Mouse (Mus musculus): Measurements from ENCODE around the gene Mfap2. TPM values are rescaled to one million over a fixed set of nuclear protein-coding genes. Genes with fewer than 3 reads are reported as not detected.
A peak's percentile ranks its signal among the peaks of the same experiment; 100 is the strongest.

The Mfap2 gene
- polyA plus RNA-seq, 1 experiment = 200 TPM

- Histone ChIP-seq H3K27ac (ENCODE audit: insufficient read depth, low read length) (no peak overlapping the region), H3K4me3 (ENCODE audit: insufficient read depth, low read length) (no peak overlapping the region), H3K4me1 (ENCODE audit: control insufficient read depth, insufficient read depth, low read length) (no peaks in the 10 kb centered on the region)
- TF ChIP-seq CTCF (IDR thresholded peaks at IDR 0.05; ENCODE audit: borderline replicate concordance, insufficient read depth, low read length) (no peak), POLR2A (IDR thresholded peaks at IDR 0.05; ENCODE audit: low read depth, low read length) (no peak)
Measured at GRCm38 (mm10) chr4:141020220-141020619, 10.0 kb downstream of the Mfap2 start.

DNA sequence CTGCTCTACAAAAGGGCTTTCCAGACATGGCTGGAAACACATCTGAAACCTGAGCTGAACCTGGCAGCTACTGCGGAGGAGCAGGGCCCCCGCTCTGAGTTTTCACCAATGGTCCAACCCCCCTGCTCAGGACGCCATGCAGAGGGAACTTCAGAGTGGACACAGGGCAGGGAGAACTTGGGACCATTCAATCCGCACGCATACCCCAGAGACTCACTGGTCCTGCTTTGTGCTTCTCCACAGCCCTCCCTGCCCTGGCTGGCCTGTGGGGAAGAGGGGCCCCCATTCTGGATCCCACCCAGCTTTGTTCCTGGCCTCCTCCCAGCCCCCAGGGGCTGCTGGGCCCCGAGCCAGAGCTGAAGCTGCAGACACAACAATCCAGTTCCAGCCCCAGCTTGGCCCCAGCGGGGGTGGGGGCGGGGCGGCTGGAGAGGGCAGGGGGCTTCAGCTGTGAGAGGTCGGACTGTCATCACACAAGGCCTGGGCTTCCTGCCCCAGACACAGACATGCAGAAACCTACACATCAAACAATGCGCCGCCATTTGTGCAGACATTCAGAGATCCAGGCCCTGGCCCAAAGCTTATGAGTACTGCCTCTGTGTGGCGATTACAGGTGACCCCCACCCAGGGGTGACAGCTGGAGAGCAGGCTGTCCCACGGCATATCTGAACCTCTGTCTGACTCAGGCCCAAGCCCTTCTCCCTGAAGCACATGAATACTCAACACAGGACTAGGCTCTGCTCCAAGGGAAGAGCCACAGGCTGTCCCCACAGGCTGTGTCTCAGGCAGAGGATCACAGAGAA, 10.8 kb downstream of the Mfap2 start:
- H3K4me1 ChIP-seq (ENCODE audit: control insufficient read depth, insufficient read depth, low read length) = no peaks in the 10 kb centered on the region
- TF ChIP-seq POLR2A (IDR thresholded peaks at IDR 0.05; ENCODE audit: low read depth, low read length) = no peak
- TF ChIP-seq CTCF (IDR thresholded peaks at IDR 0.05; ENCODE audit: borderline replicate concordance, insufficient read depth, low read length) = no peak
- no peak overlapping the region for H3K27ac ChIP-seq (ENCODE audit: insufficient read depth, low read length)
- H3K4me3 ChIP-seq (ENCODE audit: insufficient read depth, low read length) = no peak overlapping the region

GRCm38 (mm10) chr4:141021614-141021929, 11.4 kb downstream of the Mfap2 start:
- Histone ChIP-seq H3K4me3 (ENCODE audit: insufficient read depth, low read length) (no peak overlapping the region), H3K4me1 (ENCODE audit: control insufficient read depth, insufficient read depth, low read length) (no peaks in the 10 kb centered on the region), H3K27ac (ENCODE audit: insufficient read depth, low read length) (no peak overlapping the region)
- TF ChIP-seq CTCF (IDR thresholded peaks at IDR 0.05; ENCODE audit: borderline replicate concordance, insufficient read depth, low read length) (no peak), POLR2A (IDR thresholded peaks at IDR 0.05; ENCODE audit: low read depth, low read length) (no peak)

GRCm38 (mm10) chr4:141024052-141024451, 13.8 kb downstream of the Mfap2 start:
- TF ChIP-seq CTCF (IDR thresholded peaks at IDR 0.05; ENCODE audit: borderline replicate concordance, insufficient read depth, low read length) (no peak), POLR2A (IDR thresholded peaks at IDR 0.05; ENCODE audit: low read depth, low read length) (no peak)
- Histone ChIP-seq H3K4me1 (ENCODE audit: control insufficient read depth, insufficient read depth, low read length) (no peaks in the 10 kb centered on the region), H3K27ac (ENCODE audit: insufficient read depth, low read length) (no peak overlapping the region), H3K4me3 (ENCODE audit: insufficient read depth, low read length) (no peak overlapping the region)

GRCm38 (mm10) chr4:141024992-141025391, 14.8 kb downstream of the Mfap2 start:
- Histone ChIP-seq H3K4me1 (ENCODE audit: control insufficient read depth, insufficient read depth, low read length) (no peaks in the 10 kb centered on the region), H3K4me3 (ENCODE audit: insufficient read depth, low read length) (no peak overlapping the region), H3K27ac (ENCODE audit: insufficient read depth, low read length) (no peak overlapping the region)
- no peak for TF ChIP-seq POLR2A (IDR thresholded peaks at IDR 0.05; ENCODE audit: low read depth, low read length)
- TF ChIP-seq CTCF (IDR thresholded peaks at IDR 0.05; ENCODE audit: borderline replicate concordance, insufficient read depth, low read length) = no peak

DNA sequence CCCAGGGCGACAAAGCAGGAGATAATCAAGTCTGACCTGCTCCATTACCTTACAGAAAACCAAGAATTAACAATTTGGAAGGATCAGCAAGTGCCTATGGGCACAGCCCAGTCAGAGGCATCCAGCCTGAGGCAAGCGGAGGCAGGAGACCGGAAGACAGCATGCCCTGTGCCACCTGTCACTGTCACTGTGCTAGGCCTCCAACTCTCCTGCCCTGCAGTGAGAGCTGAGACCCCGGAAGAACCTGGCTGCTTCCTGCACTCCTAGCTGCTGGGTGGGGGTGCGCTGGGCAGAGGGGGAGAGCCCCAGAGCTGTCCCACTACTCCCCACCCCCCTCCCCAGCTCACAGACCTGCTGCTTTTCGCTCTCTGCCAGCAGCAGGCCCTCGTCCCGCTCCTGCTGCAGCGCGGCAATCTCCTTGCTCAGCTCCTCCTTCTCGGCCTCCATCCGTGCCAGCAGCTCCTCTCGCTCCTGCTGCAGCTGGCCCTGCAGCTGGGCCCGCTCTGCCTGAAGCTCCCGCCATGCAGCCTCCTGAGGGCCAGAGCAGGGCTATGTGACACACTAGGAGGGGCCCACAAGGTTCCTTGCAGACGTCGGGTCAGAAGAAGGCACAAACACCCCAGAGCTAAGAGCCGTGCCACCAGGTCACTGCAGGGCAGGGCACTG, 20.5 kb downstream of the Mfap2 start:
- H3K27ac ChIP-seq (ENCODE audit: insufficient read depth, low read length) = no peak overlapping the region
- no peaks in the 10 kb centered on the region for H3K4me1 ChIP-seq (ENCODE audit: control insufficient read depth, insufficient read depth, low read length)
- TF ChIP-seq POLR2A (IDR thresholded peaks at IDR 0.05; ENCODE audit: low read depth, low read length) (no peak), CTCF (IDR thresholded peaks at IDR 0.05; ENCODE audit: borderline replicate concordance, insufficient read depth, low read length) (no peak)
- no peak overlapping the region for H3K4me3 ChIP-seq (ENCODE audit: insufficient read depth, low read length)

GRCm38 (mm10) chr4:141031733-141032132, 21.5 kb downstream of the Mfap2 start:
- Histone ChIP-seq H3K4me1 (ENCODE audit: control insufficient read depth, insufficient read depth, low read length) (no peaks in the 10 kb centered on the region), H3K4me3 (ENCODE audit: insufficient read depth, low read length) (no peak overlapping the region), H3K27ac (ENCODE audit: insufficient read depth, low read length) (no peak overlapping the region)
- TF ChIP-seq CTCF (IDR thresholded peaks at IDR 0.05; ENCODE audit: borderline replicate concordance, insufficient read depth, low read length) (peak; percentile 92), POLR2A (IDR thresholded peaks at IDR 0.05; ENCODE audit: low read depth, low read length) (no peak)

DNA sequence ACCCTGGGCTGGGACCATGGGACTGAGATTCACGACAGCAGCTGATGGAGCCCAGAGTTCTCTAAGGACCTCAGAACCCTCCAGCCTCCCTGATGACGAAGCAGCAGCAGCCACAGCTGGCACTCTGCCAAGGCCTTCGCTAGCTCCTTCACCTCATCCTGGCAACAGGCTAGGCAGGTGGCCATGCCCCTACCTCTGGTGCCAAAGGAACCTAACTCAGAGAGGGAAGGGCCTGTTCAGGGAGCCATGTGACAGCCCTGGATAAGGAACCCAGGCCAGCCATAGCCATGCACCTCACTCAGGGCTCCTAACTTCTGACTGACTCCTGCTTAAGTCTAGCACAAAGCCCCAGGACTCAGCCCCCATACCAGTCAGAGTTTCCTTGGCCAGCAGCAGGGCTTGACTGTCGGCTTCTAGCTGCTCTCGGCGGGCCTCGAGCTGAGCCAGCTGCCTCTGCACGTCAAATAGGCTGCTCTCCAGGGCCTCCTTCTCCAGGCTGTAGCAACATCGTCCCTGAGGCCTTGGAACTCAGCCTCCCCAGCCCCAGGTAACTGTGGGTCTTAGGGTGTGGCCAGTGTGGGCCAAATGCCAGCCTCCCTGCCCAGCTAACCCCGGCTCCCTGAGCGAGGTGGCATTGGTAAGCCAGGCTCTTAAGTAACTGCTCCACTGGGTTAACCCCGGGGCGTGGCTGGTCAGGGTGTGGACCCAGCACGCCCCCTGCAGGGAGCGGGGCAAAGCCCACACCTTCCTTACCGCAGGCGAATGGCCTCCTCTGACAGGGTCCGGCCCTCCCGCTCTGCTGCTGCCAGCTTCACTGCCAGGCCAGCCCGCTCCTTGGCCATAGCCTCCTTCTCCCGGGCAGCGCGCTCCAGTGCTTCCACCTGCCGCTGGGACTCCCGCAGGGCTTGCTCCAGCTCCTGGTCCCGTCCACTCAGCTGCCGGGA, 23.7 kb downstream of the Mfap2 start:
- Histone ChIP-seq H3K4me3 (ENCODE audit: insufficient read depth, low read length) (no peak overlapping the region), H3K27ac (ENCODE audit: insufficient read depth, low read length) (no peak overlapping the region), H3K4me1 (ENCODE audit: control insufficient read depth, insufficient read depth, low read length) (no peaks in the 10 kb centered on the region)
- no peak for TF ChIP-seq POLR2A (IDR thresholded peaks at IDR 0.05; ENCODE audit: low read depth, low read length)
- TF ChIP-seq CTCF (IDR thresholded peaks at IDR 0.05; ENCODE audit: borderline replicate concordance, insufficient read depth, low read length) = no peak

DNA sequence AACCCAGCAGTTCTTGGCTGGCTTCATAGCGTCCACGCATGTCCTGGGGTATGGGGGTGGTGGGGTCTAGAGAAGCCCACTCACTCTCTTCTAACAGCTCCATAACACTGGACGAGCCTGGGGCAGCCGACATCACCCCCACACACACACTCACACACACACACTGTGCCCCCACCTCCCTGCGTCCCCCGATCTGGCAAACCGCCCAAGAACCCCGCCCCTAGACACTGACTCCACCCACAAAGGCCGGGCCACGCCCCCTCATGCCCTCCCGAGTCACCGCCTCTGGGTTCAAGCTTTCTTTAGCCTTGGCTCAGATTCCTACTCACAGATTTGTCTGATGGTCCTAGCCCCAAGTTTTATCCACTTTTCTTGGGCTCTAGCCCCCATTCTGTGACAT, 30.9 kb downstream of the Mfap2 start:
- Histone ChIP-seq H3K27ac (ENCODE audit: insufficient read depth, low read length) (no peak overlapping the region), H3K4me1 (ENCODE audit: control insufficient read depth, insufficient read depth, low read length) (no peaks in the 10 kb centered on the region), H3K4me3 (ENCODE audit: insufficient read depth, low read length) (no peak overlapping the region)
- TF ChIP-seq CTCF (IDR thresholded peaks at IDR 0.05; ENCODE audit: borderline replicate concordance, insufficient read depth, low read length) (no peak), POLR2A (IDR thresholded peaks at IDR 0.05; ENCODE audit: low read depth, low read length) (no peak)

All from embryonic fibroblast, embryonic 13.5 days (primary cell).